Mouse (Mus musculus) mouse embryonic stem cell (cell line): ENCODE results near the gene Mapk8ip3.

ENCODE experiments used
- in situ Hi-C, 2 experiments: fragments of 300-500 bp; cut with MboI; formaldehyde crosslinking; loops; 1 replicate in 1 of 2; 3 replicates in 1 of 2; pipeline ENCODE4 v1.14.3; 2019 to 2020; ENCODE audit warnings: low sequenced_read_pairs in 2 of 2, low pct_unique_long_range_greater_than_20kb in 1 of 2, mixed read lengths in 1 of 2; ENCODE audit not compliant: unreplicated experiment in 1 of 2

The Mapk8ip3 gene

GRCm38 (mm10) chr17:24890151-24891092 is 46.4 kb downstream of the Mapk8ip3 start:
- in situ Hi-C loops, result no loop called here

GRCm38 (mm10) chr17:24888862-24889261 is 47.9 kb downstream of the Mapk8ip3 start:
- in situ Hi-C loops, result no loop called here

GRCm38 (mm10) chr17:24887291-24888080 is 49.3 kb downstream of the Mapk8ip3 start:
- in situ Hi-C loops, result no loop called here

- in situ Hi-C loops, result no loop called here
These were observed 49.9 kb downstream of the Mapk8ip3 start for GRCm38 (mm10) chr17:24886932-24887271.

GRCm38 (mm10) chr17:24886134-24886931 is 50.4 kb downstream of the Mapk8ip3 start, which contains the start of the genes Nubp2 and Spsb3:
Gene Nubp2, minus strand, starts transcription at chr17:24886349.
Gene Spsb3, plus strand, starts transcription at chr17:24886643.
- in situ Hi-C loops, result no loop called here

- in situ Hi-C loops, result no loop called here
These were observed 51.2 kb downstream of the Mapk8ip3 start for GRCm38 (mm10) chr17:24885356-24886133.

- in situ Hi-C loops, result no loop called here
These were observed 52.4 kb downstream of the Mapk8ip3 start for GRCm38 (mm10) chr17:24884391-24884790.

GRCm38 (mm10) chr17:24881738-24882440 is 54.9 kb downstream of the Mapk8ip3 start:
- in situ Hi-C loops, result no loop called here

- in situ Hi-C loops, result no loop called here
These were observed 58.2 kb downstream of the Mapk8ip3 start for GRCm38 (mm10) chr17:24878531-24878930.

GRCm38 (mm10) chr17:24878117-24878397 is 58.7 kb downstream of the Mapk8ip3 start:
- in situ Hi-C loops, result no loop called here

- in situ Hi-C loops, result no loop called here
These were observed 59.3 kb downstream of the Mapk8ip3 start for GRCm38 (mm10) chr17:24877336-24878116.

- in situ Hi-C loops, result no loop called here
These were observed 61.8 kb downstream of the Mapk8ip3 start for GRCm38 (mm10) chr17:24874989-24875388.

GRCm38 (mm10) chr17:24874405-24874745 is 62.4 kb downstream of the Mapk8ip3 start:
- in situ Hi-C loops, result no loop called here

- in situ Hi-C loops, result no loop called here
These were observed 62.9 kb downstream of the Mapk8ip3 start for GRCm38 (mm10) chr17:24873695-24874404.

- in situ Hi-C loops, result no loop called here
These were observed 68.9 kb downstream of the Mapk8ip3 start for GRCm38 (mm10) chr17:24867914-24868313.

- in situ Hi-C loops, result no loop called here
These were observed 71.0 kb downstream of the Mapk8ip3 start, which contains the start of gene Igfals for GRCm38 (mm10) chr17:24865776-24866175. Gene Igfals, plus strand, starts transcription at chr17:24865997.
